Mouse (Mus musculus): ENCODE data around the gene Mybph. TPM values are rescaled to one million over a fixed set of nuclear protein-coding genes. Genes with fewer than 3 reads are reported as not detected.
A peak's percentile ranks its signal among the peaks of the same experiment; 100 is the strongest.

Mybph gene
- polyA plus RNA-seq, 1 experiment from 2014 or later = 38.8 TPM

DNA sequence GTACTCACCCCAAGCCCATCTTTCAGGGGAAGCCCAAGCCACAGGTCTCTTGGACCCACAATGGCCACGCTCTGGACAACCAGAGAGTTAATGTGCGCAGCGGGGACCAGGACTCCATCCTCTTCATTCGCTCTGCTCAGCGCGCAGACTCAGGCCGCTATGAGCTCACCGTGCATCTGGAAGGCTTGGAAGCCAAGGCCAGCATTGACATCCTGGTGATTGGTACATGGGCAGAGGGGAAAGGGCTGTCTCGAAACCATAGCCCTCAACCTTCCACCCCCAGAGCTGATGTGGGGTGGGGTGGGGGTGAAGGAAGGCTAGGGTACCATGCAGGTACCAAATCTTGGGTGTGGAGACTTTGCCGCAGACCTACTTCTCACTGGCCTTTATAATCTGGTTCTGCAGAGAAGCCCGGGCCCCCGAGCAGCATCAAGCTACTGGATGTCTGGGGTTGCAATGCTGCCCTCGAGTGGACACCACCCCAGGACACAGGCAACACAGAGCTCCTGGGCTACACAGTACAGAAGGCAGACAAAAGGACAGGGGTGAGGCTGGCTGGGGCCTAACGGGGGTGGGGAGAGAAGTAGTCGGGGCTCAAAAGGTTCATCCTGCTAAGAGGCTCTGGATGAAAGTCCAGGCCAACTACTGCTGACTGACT lies 4.2 kb downstream of the Mybph start:
- 83% methylated on average over 15 of the region's 15 CpGs for WGBS
- no peaks in the 10 kb centered on the region for H3K36me3 ChIP-seq
- H3K27ac ChIP-seq = no peak overlapping the region
- no peak overlapping the region; the same call in 1 of the 2 replicates for H3K9ac ChIP-seq (replicated peaks)
- H3K9me3 ChIP-seq = no peaks in the 10 kb centered on the region
- no peak overlapping the region for H3K4me2 ChIP-seq
- no peak overlapping the region for H3K4me3 ChIP-seq (replicated peaks)
- no peak for ATAC-seq (ENCODE audit: insufficient number of reproducible peaks, insufficient read depth, low FRiP score, low TSS enrichment, low read depth)
- no peaks in the 10 kb centered on the region for H3K27me3 ChIP-seq
- peaks cover 43% of the 10 kb centered on the region for H3K4me1 ChIP-seq (replicated peaks)

DNA sequence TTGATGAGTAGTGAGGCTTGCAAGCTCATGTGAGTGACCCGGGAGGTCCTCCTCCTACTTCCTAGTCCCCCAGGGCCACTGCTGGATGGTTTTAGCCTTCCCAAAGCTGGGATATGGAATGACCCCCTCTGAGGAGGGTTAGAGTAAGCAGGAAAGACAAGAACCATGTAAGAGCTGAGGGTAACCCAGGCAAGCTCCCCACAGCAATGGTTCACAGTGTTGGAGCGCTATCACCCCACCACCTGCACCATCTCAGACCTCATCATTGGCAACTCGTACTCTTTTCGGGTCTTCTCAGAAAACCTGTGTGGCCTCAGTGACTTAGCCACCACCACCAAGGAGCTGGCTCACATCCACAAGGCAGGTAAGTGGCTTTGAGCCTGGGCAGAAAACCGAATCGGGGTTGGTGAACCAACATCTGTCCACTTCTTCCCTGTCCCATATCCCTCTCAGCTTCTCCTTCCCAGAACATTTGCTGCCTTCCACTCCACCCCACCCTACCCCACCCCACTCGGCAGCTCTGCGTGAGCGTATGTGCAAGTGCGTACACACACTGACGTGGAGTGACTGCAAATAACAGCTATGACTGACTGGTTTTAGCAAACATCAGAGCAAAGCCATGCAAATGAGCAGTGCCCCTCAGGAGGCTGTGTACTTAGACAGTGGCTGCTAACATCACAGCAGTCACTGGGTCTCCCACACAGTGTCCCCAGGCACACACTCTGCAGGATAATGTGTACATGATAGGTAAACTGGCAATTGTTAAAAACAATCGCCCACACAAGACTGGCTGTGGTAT lies 5.1 kb downstream of the Mybph start:
- no peak overlapping the region for H3K27ac ChIP-seq
- ATAC-seq (ENCODE audit: insufficient number of reproducible peaks, insufficient read depth, low FRiP score, low TSS enrichment, low read depth) = no peak
- peaks cover 36% of the 10 kb centered on the region for H3K4me1 ChIP-seq (replicated peaks)
- no peak overlapping the region for H3K4me2 ChIP-seq
- H3K27me3 ChIP-seq = no peaks in the 10 kb centered on the region
- WGBS = 88% methylated on average over 12 of the region's 12 CpGs
- H3K9me3 ChIP-seq = no peaks in the 10 kb centered on the region
- no peak overlapping the region for H3K4me3 ChIP-seq (replicated peaks)
- H3K9ac ChIP-seq (replicated peaks) = no peak overlapping the region; the same call in 1 of the 2 replicates
- H3K36me3 ChIP-seq = no peaks in the 10 kb centered on the region

DNA sequence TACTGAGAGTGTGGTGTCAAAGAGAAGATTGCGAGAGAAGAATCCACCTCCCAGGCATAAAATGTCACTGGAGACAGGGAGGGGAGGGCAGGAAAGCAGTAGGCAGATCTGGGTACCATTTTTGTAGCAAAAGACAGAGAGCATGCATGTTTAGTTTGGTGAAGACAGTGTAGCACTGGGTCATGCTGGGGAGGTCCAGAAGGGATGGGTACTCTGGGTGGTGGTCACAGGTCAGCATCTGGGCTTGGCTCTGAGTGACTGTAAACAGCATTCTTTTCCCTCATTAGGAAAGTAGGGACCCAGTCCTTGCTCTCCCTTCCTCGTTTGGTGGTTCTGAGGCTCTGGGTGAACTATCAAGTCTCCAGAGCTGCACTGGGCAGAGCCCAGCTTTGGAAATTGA lies 7.2 kb downstream of the Mybph start:
- no peak for ATAC-seq (ENCODE audit: insufficient number of reproducible peaks, insufficient read depth, low FRiP score, low TSS enrichment, low read depth)
- no peaks in the 10 kb centered on the region for H3K9me3 ChIP-seq
- H3K36me3 ChIP-seq = no peaks in the 10 kb centered on the region
- WGBS = 39% methylated on average over 2 of the region's 2 CpGs
- H3K9ac ChIP-seq (replicated peaks) = no peak overlapping the region
- H3K27ac ChIP-seq = no peak overlapping the region
- H3K4me3 ChIP-seq (replicated peaks) = no peak overlapping the region
- H3K4me1 ChIP-seq (replicated peaks) = peaks cover 15% of the 10 kb centered on the region
- H3K4me2 ChIP-seq = no peak overlapping the region
- no peaks in the 10 kb centered on the region for H3K27me3 ChIP-seq

DNA sequence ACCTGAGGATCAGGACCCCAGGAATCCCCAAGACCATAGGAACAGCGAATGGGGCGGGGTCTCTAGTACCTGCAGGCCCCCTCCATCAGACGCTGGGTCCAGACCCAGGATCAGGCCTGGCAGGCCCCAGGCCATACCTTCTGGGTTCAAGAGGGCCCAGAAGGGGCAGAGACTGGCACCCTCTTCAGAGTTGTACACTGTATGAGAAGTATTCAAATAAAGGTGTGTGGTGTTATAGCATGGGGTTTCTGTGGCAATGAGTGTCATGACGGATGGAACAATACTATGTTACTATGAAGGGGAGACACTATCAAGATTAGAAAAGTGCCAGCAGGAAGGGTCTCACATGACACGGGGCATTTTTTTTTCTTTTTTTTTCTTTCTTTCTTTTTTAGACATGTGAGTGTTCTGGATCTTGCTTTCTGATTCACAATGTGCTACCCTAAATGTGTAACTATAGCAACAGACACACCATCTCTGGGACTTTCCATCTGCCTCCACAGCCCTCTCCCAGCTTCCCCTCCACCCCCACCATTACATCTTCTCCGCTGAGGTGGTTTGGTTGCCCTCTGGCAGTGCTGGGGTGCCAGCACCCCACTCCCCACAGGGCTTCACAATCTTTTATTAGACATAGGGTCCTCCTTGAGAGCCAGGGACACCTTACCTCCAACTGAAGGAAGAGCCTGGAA lies 7.9 kb downstream of the Mybph start:
- Histone ChIP-seq H3K27me3 (no peaks in the 10 kb centered on the region), H3K36me3 (no peaks in the 10 kb centered on the region), H3K9me3 (no peaks in the 10 kb centered on the region), H3K4me2 (no peak overlapping the region), H3K27ac (no peak overlapping the region), H3K4me3 (replicated peaks) (no peak overlapping the region), H3K9ac (replicated peaks) (no peak overlapping the region), H3K4me1 (replicated peaks) (peaks cover 10% of the 10 kb centered on the region)
- 83% methylated on average over 6 of the region's 6 CpGs for WGBS
- ATAC-seq (ENCODE audit: insufficient number of reproducible peaks, insufficient read depth, low FRiP score, low TSS enrichment, low read depth) = no peak

DNA sequence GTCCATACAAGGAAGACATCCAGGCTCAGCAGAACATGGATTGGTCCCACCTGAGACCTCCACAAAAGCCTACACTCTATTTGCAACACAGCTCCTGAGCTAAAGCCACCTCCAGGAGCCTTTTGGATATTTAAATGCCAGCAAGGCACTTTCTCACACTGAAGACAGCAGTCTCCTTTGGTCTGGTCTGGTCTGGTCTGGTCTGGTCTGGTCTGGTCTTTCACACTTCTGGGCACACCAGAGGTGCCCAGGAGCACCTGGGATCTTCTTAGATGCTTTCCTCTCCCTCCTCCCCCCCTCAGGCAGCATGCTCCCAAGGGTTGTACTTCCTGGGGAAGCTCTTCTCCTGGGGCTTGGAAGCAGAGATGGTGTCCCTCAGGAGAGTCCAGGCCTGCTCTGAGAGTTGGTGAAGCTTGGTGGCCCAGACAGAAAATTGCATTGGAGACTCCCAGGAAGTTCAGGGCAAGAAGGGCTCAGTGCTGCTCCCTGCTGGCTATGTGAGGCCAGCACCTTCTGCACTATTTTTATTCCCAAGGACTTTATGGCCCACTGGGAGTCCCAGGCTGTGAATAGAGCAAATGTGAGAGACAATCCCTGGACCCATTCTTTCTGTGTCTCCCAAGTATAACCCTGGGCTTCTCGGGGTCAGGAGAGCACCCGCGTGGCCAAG lies 8.6 kb downstream of the Mybph start:
- Histone ChIP-seq H3K4me1 (replicated peaks) (peaks cover 8% of the 10 kb centered on the region), H3K4me3 (replicated peaks) (no peak overlapping the region), H3K27ac (no peak overlapping the region), H3K9me3 (no peaks in the 10 kb centered on the region), H3K36me3 (no peaks in the 10 kb centered on the region), H3K9ac (replicated peaks) (no peak overlapping the region), H3K27me3 (0 out of 2 replicates have a peak, but pooled peaks cover 5% of the 10 kb centered on the region), H3K4me2 (no peak overlapping the region)
- WGBS = 38% methylated on average over 3 of the region's 3 CpGs
- no peak for ATAC-seq (ENCODE audit: insufficient number of reproducible peaks, insufficient read depth, low FRiP score, low TSS enrichment, low read depth)

DNA sequence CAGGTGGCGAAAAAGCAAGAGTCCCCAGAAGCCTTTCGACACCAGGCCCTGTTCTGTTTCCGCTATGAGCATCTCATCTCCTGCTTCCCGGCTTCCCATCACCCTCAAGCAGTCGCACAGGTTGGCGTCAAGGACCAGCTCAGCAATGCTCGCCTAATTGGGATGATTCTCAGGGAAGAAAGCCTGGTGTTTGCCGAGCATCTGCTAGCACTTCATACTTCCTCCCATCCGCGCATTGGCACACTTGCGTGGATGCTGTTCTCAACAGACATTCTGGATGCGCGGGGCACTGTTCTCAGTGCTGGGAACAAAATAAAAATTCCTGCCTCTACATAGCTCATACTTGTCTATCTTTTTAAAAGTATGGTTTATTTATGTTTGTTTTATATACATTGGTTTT lies 11.0 kb downstream of the Mybph start:
- Histone ChIP-seq H3K9ac (replicated peaks) (no peak overlapping the region), H3K4me2 (no peak overlapping the region), H3K27me3 (0 out of 2 replicates have a peak, but pooled peaks cover 6% of the 10 kb centered on the region), H3K27ac (no peak overlapping the region), H3K4me3 (replicated peaks) (no peak overlapping the region), H3K4me1 (replicated peaks) (peaks cover 8% of the 10 kb centered on the region), H3K36me3 (no peaks in the 10 kb centered on the region), H3K9me3 (no peaks in the 10 kb centered on the region)
- WGBS = 88% methylated on average over 13 of the region's 13 CpGs
- ATAC-seq (ENCODE audit: insufficient number of reproducible peaks, insufficient read depth, low FRiP score, low TSS enrichment, low read depth) = no peak

DNA sequence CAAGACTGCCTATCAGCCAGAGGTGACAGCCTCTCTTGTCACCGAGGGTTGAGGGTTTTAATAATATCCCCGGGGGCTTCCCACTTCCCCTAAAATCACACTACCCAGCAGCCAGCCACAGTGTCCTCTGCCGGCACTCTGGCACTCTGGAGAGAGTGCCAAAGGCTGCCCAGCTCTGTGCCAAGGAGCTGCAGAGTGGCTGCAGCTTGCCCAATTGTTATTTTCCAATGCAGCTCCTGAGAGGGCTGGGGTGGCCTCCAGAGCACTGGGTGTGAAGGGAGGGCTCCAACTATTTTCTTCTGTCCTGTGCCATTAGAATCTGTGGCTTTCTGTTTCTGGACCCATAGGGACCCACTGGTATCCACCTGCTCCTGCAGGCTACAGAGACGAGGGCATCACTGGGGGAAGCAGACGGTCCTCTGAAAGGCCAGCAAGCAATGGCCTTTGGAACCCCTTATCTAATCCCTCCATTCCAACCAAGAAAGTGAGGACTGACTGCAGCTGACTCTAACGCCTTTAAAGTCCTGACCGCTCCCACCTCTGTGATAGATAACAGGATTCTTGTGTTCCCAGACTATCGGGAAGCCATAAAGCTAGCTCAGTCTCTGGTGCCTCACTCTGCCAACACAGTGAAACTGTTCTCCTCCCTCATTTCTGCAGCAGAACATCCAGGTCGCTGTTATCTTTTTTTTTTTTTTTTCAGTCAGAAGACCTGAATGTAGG lies 12.2 kb downstream of the Mybph start:
- Histone ChIP-seq H3K4me1 (replicated peaks) (peaks cover 14% of the 10 kb centered on the region), H3K9ac (replicated peaks) (no peak overlapping the region), H3K27ac (no peak overlapping the region), H3K27me3 (0 out of 2 replicates have a peak, but pooled peaks cover 6% of the 10 kb centered on the region), H3K36me3 (no peaks in the 10 kb centered on the region), H3K4me3 (replicated peaks) (no peak overlapping the region), H3K4me2 (no peak overlapping the region), H3K9me3 (no peaks in the 10 kb centered on the region)
- no peak for ATAC-seq (ENCODE audit: insufficient number of reproducible peaks, insufficient read depth, low FRiP score, low TSS enrichment, low read depth)
- WGBS = 38% methylated on average over 9 of the region's 9 CpGs

DNA sequence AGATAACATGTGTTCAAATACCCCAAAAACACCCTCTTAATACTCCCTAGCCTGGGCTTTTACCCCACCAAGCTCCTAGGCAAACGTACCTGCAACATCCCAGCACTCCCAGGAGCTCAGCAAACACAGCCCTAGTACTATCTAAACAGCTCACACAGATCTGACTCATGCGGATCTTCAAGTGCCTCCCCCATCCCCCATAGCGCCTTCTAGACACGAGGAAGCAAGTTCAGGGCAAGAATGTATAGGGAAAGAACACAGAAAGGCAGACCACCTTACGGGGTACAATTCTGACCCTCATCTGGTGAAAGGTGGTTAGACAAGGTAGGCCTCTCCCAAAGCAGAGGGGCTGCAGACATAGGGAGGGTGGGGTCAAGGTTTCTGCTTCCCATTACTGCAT lies 12.8 kb downstream of the Mybph start:
- 0 out of 2 replicates have a peak, but pooled peaks cover 6% of the 10 kb centered on the region for H3K27me3 ChIP-seq
- ATAC-seq (ENCODE audit: insufficient number of reproducible peaks, insufficient read depth, low FRiP score, low TSS enrichment, low read depth) = no peak
- no peaks in the 10 kb centered on the region for H3K36me3 ChIP-seq
- no peaks in the 10 kb centered on the region for H3K9me3 ChIP-seq
- no peak overlapping the region for H3K4me2 ChIP-seq
- no peak overlapping the region for H3K4me3 ChIP-seq (replicated peaks)
- H3K27ac ChIP-seq = no peak overlapping the region
- peaks cover 20% of the 10 kb centered on the region for H3K4me1 ChIP-seq (replicated peaks)
- H3K9ac ChIP-seq (replicated peaks) = no peak overlapping the region
- 33% methylated on average over 5 of the region's 5 CpGs for WGBS

DNA sequence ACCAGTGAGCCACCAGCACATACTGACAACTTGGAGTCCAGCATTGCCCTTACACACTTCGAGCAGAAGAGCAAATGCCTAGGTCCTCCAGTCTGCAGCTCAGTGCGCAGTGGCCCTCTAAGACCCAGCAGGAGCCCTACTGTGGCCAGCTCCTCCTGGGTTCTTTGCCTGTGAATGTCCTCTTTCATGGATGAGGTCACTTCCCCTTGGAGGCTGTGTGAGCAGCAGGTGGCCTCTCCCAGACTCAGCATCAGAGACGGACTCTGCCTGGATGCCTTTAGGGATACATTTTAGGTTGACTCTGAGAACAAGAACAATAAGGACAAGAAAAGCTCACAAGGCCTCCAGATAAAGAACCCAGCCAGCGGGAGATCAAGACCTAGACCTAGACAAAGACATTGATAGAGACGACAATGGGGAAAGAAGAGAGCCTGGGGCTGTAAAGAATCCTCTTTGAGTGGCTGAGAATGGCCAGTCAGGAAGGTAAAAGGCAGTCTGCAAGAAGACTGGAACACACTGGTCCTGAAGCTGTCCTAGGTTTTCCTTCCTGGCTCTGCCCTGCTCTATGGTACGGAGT lies 17.0 kb downstream of the Mybph start:
- Histone ChIP-seq H3K9ac (replicated peaks) (no peak overlapping the region), H3K4me3 (replicated peaks) (no peak overlapping the region), H3K9me3 (no peaks in the 10 kb centered on the region), H3K36me3 (no peaks in the 10 kb centered on the region), H3K27ac (peak overlapping the region; percentile 72; the same call in 1 of the 2 replicates), H3K27me3 (0 out of 2 replicates have a peak, but pooled peaks cover 6% of the 10 kb centered on the region), H3K4me2 (no peak overlapping the region), H3K4me1 (replicated peaks) (peaks cover 35% of the 10 kb centered on the region)
- WGBS = 79% methylated on average over 6 of the region's 6 CpGs
- ATAC-seq (ENCODE audit: insufficient number of reproducible peaks, insufficient read depth, low FRiP score, low TSS enrichment, low read depth) = no peak

DNA sequence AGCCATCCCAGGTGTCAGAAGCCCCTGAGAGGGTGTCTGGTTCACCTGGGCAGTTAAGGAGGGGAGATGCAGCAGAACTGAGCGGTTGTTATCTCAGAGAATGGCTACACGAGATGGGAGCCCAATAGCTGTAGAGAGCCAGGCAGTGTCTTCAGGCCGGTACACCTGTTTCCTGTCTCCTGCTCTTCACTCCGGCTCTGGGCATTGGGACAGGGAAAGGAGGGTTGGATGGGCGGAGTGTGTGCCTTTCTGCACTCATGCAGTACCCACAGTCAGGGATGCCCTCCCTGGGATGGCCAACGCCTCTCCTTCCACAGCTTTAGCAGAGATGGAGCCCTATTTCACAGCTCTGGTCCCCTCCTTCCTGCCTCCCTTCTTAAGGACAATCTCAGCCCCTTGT lies 17.8 kb downstream of the Mybph start:
- Histone ChIP-seq H3K4me1 (replicated peaks) (peaks cover 41% of the 10 kb centered on the region), H3K9ac (replicated peaks) (no peak overlapping the region), H3K27me3 (0 out of 2 replicates have a peak, but pooled peaks cover 6% of the 10 kb centered on the region), H3K4me2 (0 out of 2 replicates have a peak overlapping the region, but pooled peaks have one; percentile 11), H3K27ac (peak overlapping the region; percentile 72), H3K36me3 (no peaks in the 10 kb centered on the region), H3K4me3 (replicated peaks) (no peak overlapping the region), H3K9me3 (no peaks in the 10 kb centered on the region)
- 45% methylated on average over 6 of the region's 6 CpGs for WGBS
- ATAC-seq (ENCODE audit: insufficient number of reproducible peaks, insufficient read depth, low FRiP score, low TSS enrichment, low read depth) = no peak
